Mouse (Mus musculus) kidney, adult 2 months (tissue): ENCODE measurements around the gene Sox15.

Experiments used
- CTCF ChIP-seq: fragments of 200-500 bp; conservative IDR thresholded peaks from 2 replicates; pipeline ENCODE4 v1.5.1; 2011; ENCODE audit warnings: low read depth, mild to moderate bottlenecking, control low read depth, low read length, moderate library complexity, mixed read lengths; ENCODE audit not compliant: insufficient read depth, insufficient read length
- POLR2A ChIP-seq: fragments of 200-500 bp; IDR thresholded peaks from one replicate; pipeline ENCODE4 v1.6.1; 2011; ENCODE audit warnings: low read depth, low read length, control low read depth

DNA sequence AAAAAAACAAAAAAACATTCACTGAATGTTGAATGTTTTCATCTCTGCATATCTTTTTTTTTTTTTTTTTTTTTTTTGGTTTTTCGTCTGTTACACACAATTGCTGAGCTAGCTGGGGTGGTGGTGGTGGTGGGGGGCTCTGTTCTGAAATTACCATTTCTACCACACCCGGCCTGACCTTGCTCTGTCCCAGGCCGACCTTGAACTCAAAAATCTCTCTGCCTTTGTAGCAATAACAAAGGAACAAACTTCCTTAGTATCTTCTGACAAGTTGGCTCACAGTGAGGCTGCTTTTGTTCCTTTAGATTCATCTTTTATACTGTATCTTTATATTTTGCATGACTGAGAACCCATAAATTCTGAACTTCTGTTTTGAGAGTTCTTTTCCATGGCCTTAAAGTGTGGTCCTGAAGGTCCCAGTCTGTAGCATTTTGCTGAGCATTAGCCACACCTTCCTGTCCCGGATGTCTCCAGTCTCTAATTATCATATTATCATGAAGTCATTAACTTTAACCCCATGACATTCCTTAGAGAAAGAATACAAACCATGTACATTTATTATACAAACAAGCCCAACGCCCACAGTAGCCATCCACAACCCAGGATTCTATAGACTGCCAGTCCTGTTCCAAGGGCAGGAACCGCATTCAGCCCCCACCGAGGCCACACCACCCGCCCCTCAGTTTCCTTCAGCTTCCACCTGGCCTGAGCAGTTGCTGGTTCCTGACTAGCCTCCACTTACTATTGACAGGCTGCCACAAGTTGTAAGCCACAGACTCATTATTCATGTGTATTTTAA is 48.9 kb downstream of the Sox15 start:
- TF ChIP-seq CTCF (no peak), POLR2A (no peak)
